Mouse (Mus musculus) embryonic facial prominence, embryonic 14.5 days (tissue): ENCODE results near the gene Tnrc6b. TPM values are rescaled to one million over a fixed set of nuclear protein-coding genes. Genes with fewer than 3 reads are reported as not detected.
"Not testable (repeated sequence)": the region's sequence is repeated elsewhere in the genome, so short reads cannot be mapped to it uniquely, and the experiment has no call there.

Source experiments
- ATAC-seq: fragments of 200-750 bp; cut with Nextera tagmentation; 2 replicates; pipeline ENCODE4 v1.8.0; 2017; ENCODE audit warnings: low read depth, moderate number of reproducible peaks, moderate TSS enrichment
- DNase-seq: peaks from one replicate; pipeline ENCODE4 v3.0.0-alpha.2; 2015; ENCODE audit warnings: low spot score
- H3K27ac ChIP-seq: fragments of 300-500 bp; sonication (generic); replicated peaks from 2 replicates; pipeline ENCODE4 v1.5.1; 2014; ENCODE audit warnings: low read depth, mild to moderate bottlenecking, low read length, moderate library complexity
- H3K27me3 ChIP-seq: fragments of 300-500 bp; sonication (generic); replicated peaks from 2 replicates; pipeline ENCODE4 v1.6.1; 2014; ENCODE audit warnings: low read length; ENCODE audit not compliant: control insufficient read depth, insufficient read depth
- H3K36me3 ChIP-seq: fragments of 300-500 bp; sonication (generic); 2 replicates; pipeline ENCODE4 v1.6.1; 2014; ENCODE audit warnings: low read length, mixed read lengths; ENCODE audit not compliant: control insufficient read depth, insufficient read depth
- H3K4me1 ChIP-seq: fragments of 300-500 bp; sonication (generic); 2 replicates; pipeline ENCODE4 v1.6.1; 2014; ENCODE audit warnings: antibody characterized with exemption, low read length; ENCODE audit not compliant: control insufficient read depth, insufficient read depth
- H3K4me2 ChIP-seq: fragments of 300-500 bp; sonication (generic); 2 replicates; pipeline ENCODE4 v1.6.1; 2014; ENCODE audit warnings: low read depth, mild to moderate bottlenecking, low read length, moderate library complexity, mixed read lengths
- H3K4me3 ChIP-seq: fragments of 300-500 bp; sonication (generic); 2 replicates; pipeline ENCODE4 v1.5.1; 2014; ENCODE audit warnings: low read depth, mild to moderate bottlenecking, low read length
- H3K9ac ChIP-seq: fragments of 300-500 bp; sonication (generic); 2 replicates; pipeline ENCODE4 v1.6.1; 2014; ENCODE audit warnings: low read depth, mild to moderate bottlenecking, low read length, moderate library complexity, mixed read lengths
- H3K9me3 ChIP-seq: fragments of 300-500 bp; sonication (generic); 2 replicates; pipeline ENCODE4 v1.6.1; 2016; ENCODE audit warnings: low read length; ENCODE audit not compliant: control insufficient read depth
- WGBS: fragments of 180-500 bp; shearing (Covaris S2); extraction: QIAGEN DNeasy Blood & Tissue Kit; methylation state at CpG from one replicate; pipeline ENCODE4 v1.1.7; 2014; 5-methylcytosine and 5-hydroxymethylcytosine counted together
- polyA plus RNA-seq: library from polyadenylated mRNA; unstranded; fragments of >200 nt; fragmentation: Nextera tagmentation; extraction: Ambion mirVana; gene quantifications from 2 replicates; pipeline ENCODE4 v1.2.1, GENCODE M21; 2014

The Tnrc6b gene
- polyA plus RNA-seq, 1 experiment from 2014 or later, result 12.5 TPM

GRCm38 (mm10) chr15:80844926-80845325 lies 133.8 kb downstream of the Tnrc6b start:
- Histone ChIP-seq H3K27ac (no peak overlapping the region), H3K9ac (no peak overlapping the region), H3K4me3 (no peak overlapping the region), H3K27me3 (no peaks in the 10 kb centered on the region), H3K4me2 (no peak overlapping the region), H3K36me3 (no peaks in the 10 kb centered on the region), H3K4me1 (no peaks in the 10 kb centered on the region; the same call in 1 of the 2 replicates), H3K9me3 (no peaks in the 10 kb centered on the region)
- 87% methylated on average over 2 of the region's 2 CpGs for WGBS
- ATAC-seq, result no peak
- no peak for DNase-seq

GRCm38 (mm10) chr15:80850004-80850403 lies 138.9 kb downstream of the Tnrc6b start:
- no peaks in the 10 kb centered on the region; the same call in 1 of the 2 replicates for H3K4me1 ChIP-seq
- H3K27ac ChIP-seq, result no peak overlapping the region
- no peaks in the 10 kb centered on the region for H3K27me3 ChIP-seq
- no peaks in the 10 kb centered on the region for H3K36me3 ChIP-seq
- H3K4me2 ChIP-seq, result no peak overlapping the region
- no peak overlapping the region for H3K4me3 ChIP-seq
- ATAC-seq, result peak; percentile 63; the same call in 1 of the 2 replicates
- H3K9ac ChIP-seq, result no peak overlapping the region
- DNase-seq, result peak; percentile 50
- no peaks in the 10 kb centered on the region for H3K9me3 ChIP-seq
- 49% methylated on average over 8 of the region's 8 CpGs for WGBS

GRCm38 (mm10) chr15:80850682-80851475 lies 139.8 kb downstream of the Tnrc6b start:
- H3K9ac ChIP-seq, result no peak overlapping the region
- no peak overlapping the region for H3K27ac ChIP-seq
- no peaks in the 10 kb centered on the region for H3K9me3 ChIP-seq
- no peaks in the 10 kb centered on the region; the same call in 1 of the 2 replicates for H3K4me1 ChIP-seq
- no peak overlapping the region for H3K4me3 ChIP-seq
- H3K27me3 ChIP-seq, result no peaks in the 10 kb centered on the region
- H3K4me2 ChIP-seq, result no peak overlapping the region
- no peak for DNase-seq
- ATAC-seq, result no peak
- H3K36me3 ChIP-seq, result no peaks in the 10 kb centered on the region
- WGBS, result 87% methylated on average over 7 of the region's 7 CpGs

GRCm38 (mm10) chr15:80852122-80852521 lies 141.0 kb downstream of the Tnrc6b start:
- Histone ChIP-seq H3K9ac (no peak overlapping the region), H3K36me3 (no peaks in the 10 kb centered on the region), H3K4me1 (no peaks in the 10 kb centered on the region; the same call in 1 of the 2 replicates), H3K27me3 (no peaks in the 10 kb centered on the region), H3K27ac (no peak overlapping the region), H3K4me3 (no peak overlapping the region), H3K9me3 (no peaks in the 10 kb centered on the region), H3K4me2 (no peak overlapping the region)
- no peak for ATAC-seq
- no peak for DNase-seq
- WGBS, result 97% methylated on average over 5 of the region's 5 CpGs

GRCm38 (mm10) chr15:80852527-80852926 lies 141.4 kb downstream of the Tnrc6b start:
- 91% methylated on average over 3 of the region's 3 CpGs for WGBS
- H3K27me3 ChIP-seq, H3K9ac ChIP-seq, ATAC-seq, H3K27ac ChIP-seq, H3K4me1 ChIP-seq, H3K36me3 ChIP-seq, DNase-seq, H3K4me2 ChIP-seq, H3K9me3 ChIP-seq, H3K4me3 ChIP-seq: not testable (repeated sequence)

- Histone ChIP-seq H3K4me2 (no peak overlapping the region), H3K4me1 (peaks cover 8% of the 10 kb centered on the region; the same call in 1 of the 2 replicates), H3K9ac (no peak overlapping the region), H3K4me3 (no peak overlapping the region), H3K9me3 (no peaks in the 10 kb centered on the region), H3K27ac (no peak overlapping the region), H3K36me3 (peaks cover 11% of the 10 kb centered on the region; the same call in 1 of the 2 replicates), H3K27me3 (no peaks in the 10 kb centered on the region)
- ATAC-seq (no peak), DNase-seq (no peak)
- 86% methylated on average over 2 of the region's 2 CpGs for WGBS
These were observed 148.3 kb downstream of the Tnrc6b start for GRCm38 (mm10) chr15:80859366-80859765.

- no peaks in the 10 kb centered on the region for H3K9me3 ChIP-seq
- H3K27ac ChIP-seq, result no peak overlapping the region
- H3K9ac ChIP-seq, result no peak overlapping the region
- H3K36me3 ChIP-seq, result peaks cover 20% of the 10 kb centered on the region
- H3K4me3 ChIP-seq, result no peak overlapping the region
- peak; percentile 66 for DNase-seq
- peak; percentile 65 for ATAC-seq
- no peaks in the 10 kb centered on the region for H3K27me3 ChIP-seq
- no peak overlapping the region for H3K4me2 ChIP-seq
- peaks cover 8% of the 10 kb centered on the region; the same call in 1 of the 2 replicates for H3K4me1 ChIP-seq
- 70% methylated on average over 1 of the region's 1 CpGs for WGBS
These were observed 150.2 kb downstream of the Tnrc6b start for GRCm38 (mm10) chr15:80861302-80861701.

GRCm38 (mm10) chr15:80862027-80862426 lies 150.9 kb downstream of the Tnrc6b start:
- Histone ChIP-seq H3K36me3 (peaks cover 25% of the 10 kb centered on the region), H3K9ac (no peak overlapping the region), H3K9me3 (no peaks in the 10 kb centered on the region), H3K4me2 (no peak overlapping the region), H3K4me1 (peaks cover 8% of the 10 kb centered on the region; the same call in 1 of the 2 replicates), H3K4me3 (no peak overlapping the region), H3K27me3 (no peaks in the 10 kb centered on the region), H3K27ac (no peak overlapping the region)
- DNase-seq, result no peak
- no peak for ATAC-seq
- WGBS, result 51% methylated on average over 2 of the region's 2 CpGs

- not testable (repeated sequence) for H3K27me3 ChIP-seq, H3K4me1 ChIP-seq, H3K27ac ChIP-seq, H3K9ac ChIP-seq, H3K9me3 ChIP-seq, DNase-seq, H3K4me2 ChIP-seq, ATAC-seq, H3K4me3 ChIP-seq
- 94% methylated on average over 4 of the region's 4 CpGs for WGBS
- H3K36me3 ChIP-seq, result peaks cover 30% of the 10 kb centered on the region
These were observed 157.5 kb downstream of the Tnrc6b start for GRCm38 (mm10) chr15:80868603-80869002.
